Mouse (Mus musculus) thymus, adult 2 months (tissue): ENCODE results near the gene Thsd7b.

Experiments
- CTCF ChIP-seq: fragments of 200-500 bp; IDR thresholded peaks from 2 replicates; pipeline ENCODE4 v1.5.1; 2012; ENCODE audit warnings: mild to moderate bottlenecking, control low read depth, low read length, moderate library complexity, borderline replicate concordance; ENCODE audit not compliant: control insufficient read depth, poor library complexity, insufficient read depth; ENCODE audit errors: extremely low read depth
- POLR2A ChIP-seq: fragments of 200-500 bp; IDR thresholded peaks from 2 replicates; pipeline ENCODE4 v1.6.1; 2012; ENCODE audit warnings: mild to moderate bottlenecking, low read length, control low read depth, moderate library complexity; ENCODE audit not compliant: control insufficient read depth, poor library complexity, insufficient read depth; ENCODE audit errors: extremely low read depth

GRCm38 (mm10) chr1:129538508-129538907, 265.4 kb downstream of the Thsd7b start:
- TF ChIP-seq CTCF (no peak), POLR2A (no peak)
